Mouse (Mus musculus): ENCODE results near the gene Rab40c.

DNA sequence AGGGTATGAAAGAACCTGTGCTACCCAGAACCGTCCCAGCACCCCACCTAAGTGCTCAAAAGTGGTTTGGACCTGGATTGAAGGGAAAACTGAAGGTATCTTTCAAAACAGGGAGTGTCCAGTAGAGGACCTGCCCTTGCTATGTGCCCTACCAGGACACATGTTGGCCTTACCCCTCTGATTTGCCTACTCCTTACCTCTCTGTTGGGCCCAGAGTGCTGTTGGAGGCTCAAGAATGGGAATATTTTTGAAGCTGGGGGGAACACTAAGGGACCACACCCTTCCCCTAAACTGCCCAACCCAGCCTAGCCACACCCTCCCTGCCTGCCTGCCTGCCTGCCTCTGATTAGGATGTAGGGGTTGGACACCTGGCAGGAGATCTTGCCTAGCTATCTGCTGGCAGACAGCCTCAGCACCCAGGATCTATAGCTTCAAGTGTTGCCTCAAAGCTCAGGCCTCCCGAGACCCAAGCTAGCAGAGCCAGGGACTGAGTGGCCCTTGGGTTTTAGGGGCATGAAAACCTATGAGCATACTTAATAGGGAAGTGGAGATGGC is 23.1 kb upstream of the Rab40c start:
- no peak for TF ChIP-seq CTCF (IDR thresholded peaks at IDR 0.05; ENCODE audit: extremely low read depth, insufficient read length, insufficient replicate concordance, low read depth, low read length)
- no peak for TF ChIP-seq POLR2A (IDR thresholded peaks at IDR 0.05; ENCODE audit: low read depth, low read length)
